Mouse (Mus musculus) heart, embryonic 11.5 days (tissue): Measurements from ENCODE around the gene Sorl1. TPM values are rescaled to one million over a fixed set of nuclear protein-coding genes. Genes with fewer than 3 reads are reported as not detected.
"Not testable (repeated sequence)": the region's sequence is repeated elsewhere in the genome, so short reads cannot be mapped to it uniquely, and the experiment has no call there.

Experiments
- ATAC-seq: fragments of 200-750 bp; cut with Nextera tagmentation; replicated peaks from 2 replicates; pipeline ENCODE4 v1.8.0; 2017; ENCODE audit warnings: moderate library complexity; ENCODE audit not compliant: insufficient number of reproducible peaks, low FRiP score, low TSS enrichment
- H3K27ac ChIP-seq: fragments of 300-500 bp; sonication (generic); 2 replicates; pipeline ENCODE4 v1.5.1; 2014; ENCODE audit warnings: mild to moderate bottlenecking, low read depth, low read length
- H3K27me3 ChIP-seq: fragments of 300-500 bp; sonication (generic); 2 replicates; pipeline ENCODE4 v1.6.1; 2014; ENCODE audit warnings: mild to moderate bottlenecking, low read length, mixed read lengths; ENCODE audit not compliant: control insufficient read depth, insufficient read depth
- H3K36me3 ChIP-seq: fragments of 300-500 bp; sonication (generic); 2 replicates; pipeline ENCODE4 v1.6.1; 2014; ENCODE audit warnings: mild to moderate bottlenecking, low read length, moderate library complexity, mixed read lengths; ENCODE audit not compliant: control insufficient read depth, insufficient read depth
- H3K4me1 ChIP-seq: fragments of 300-500 bp; sonication (generic); 2 replicates; pipeline ENCODE4 v1.6.1; 2014; ENCODE audit warnings: low read length; ENCODE audit not compliant: control insufficient read depth, insufficient read depth
- H3K4me2 ChIP-seq: fragments of 300-500 bp; sonication (generic); 2 replicates; pipeline ENCODE4 v1.6.1; 2014; ENCODE audit warnings: mild to moderate bottlenecking, moderate library complexity
- H3K4me3 ChIP-seq: fragments of 300-500 bp; sonication (generic); 2 replicates; pipeline ENCODE4 v1.5.1; 2014; ENCODE audit warnings: low read depth, low read length
- H3K9ac ChIP-seq: fragments of 300-500 bp; sonication (generic); 2 replicates; pipeline ENCODE4 v1.6.1; 2014; ENCODE audit warnings: mild to moderate bottlenecking, low read depth, low read length, moderate library complexity
- H3K9me3 ChIP-seq: fragments of 300-500 bp; sonication (generic); replicated peaks from 2 replicates; pipeline ENCODE4 v1.6.1; 2016; ENCODE audit warnings: low read length; ENCODE audit not compliant: control insufficient read depth
- WGBS: fragments of 180-500 bp; shearing (Covaris S2); extraction: QIAGEN DNeasy Blood & Tissue Kit; methylation state at CpG from one replicate; pipeline ENCODE4 v1.1.7; 2014; ENCODE audit not compliant: insufficient replicate concordance; 5-methylcytosine and 5-hydroxymethylcytosine counted together
- polyA plus RNA-seq: library from polyadenylated mRNA; unstranded; fragments of >200 nt; fragmentation: Nextera tagmentation; extraction: Ambion mirVana; gene quantifications from 2 replicates; pipeline ENCODE4 v1.2.1, GENCODE M21; 2014

Sorl1 gene
- polyA plus RNA-seq, 1 experiment from 2014 or later, result 7.6 TPM

DNA sequence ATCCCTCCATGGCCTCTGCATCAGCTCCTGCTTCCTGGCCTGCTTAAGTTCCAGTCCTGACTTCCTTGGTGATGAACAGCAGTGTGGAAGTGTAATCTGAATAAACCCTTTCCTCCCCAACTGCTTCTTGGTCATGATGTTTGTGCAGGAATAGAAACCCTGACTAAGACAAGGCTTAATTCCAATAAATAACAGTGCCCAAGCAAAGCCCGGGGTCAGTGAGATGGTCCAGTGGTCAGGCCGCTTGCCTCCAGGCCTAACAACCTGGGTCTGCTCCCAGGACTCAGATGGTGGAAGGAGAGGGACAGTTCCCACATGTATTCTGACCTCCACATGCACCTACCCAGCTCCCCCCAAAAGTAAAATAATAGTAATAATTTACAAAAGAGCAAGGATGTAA lies 65.1 kb downstream of the Sorl1 start:
- not testable (repeated sequence) for H3K36me3 ChIP-seq, H3K9me3 ChIP-seq, H3K4me3 ChIP-seq, H3K27me3 ChIP-seq, H3K4me1 ChIP-seq, H3K27ac ChIP-seq, ATAC-seq, H3K9ac ChIP-seq, H3K4me2 ChIP-seq
- WGBS, result 93% methylated on average over 2 of the region's 2 CpGs

DNA sequence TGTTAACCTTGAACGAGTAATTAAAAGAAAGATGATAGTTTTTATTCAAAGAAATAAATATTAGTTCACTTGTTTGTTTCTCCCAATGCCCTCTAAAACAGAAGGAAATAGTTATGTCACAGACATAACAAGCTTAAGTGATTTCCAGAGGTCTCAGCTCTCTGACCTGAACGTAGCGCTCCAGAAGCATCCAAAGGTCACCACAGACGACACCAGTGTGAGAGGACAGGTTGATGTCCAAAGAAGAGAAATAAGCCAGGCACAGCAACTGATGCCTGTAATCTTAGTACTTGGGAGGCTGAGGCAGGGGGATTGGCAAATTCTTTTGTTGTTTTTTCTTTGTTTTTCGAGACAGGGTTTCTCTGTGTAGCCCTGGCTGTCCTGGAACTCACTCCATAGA lies 67.5 kb downstream of the Sorl1 start:
- Histone ChIP-seq H3K27me3 (no peaks in the 10 kb centered on the region), H3K27ac (no peak overlapping the region), H3K36me3 (no peaks in the 10 kb centered on the region), H3K9ac (no peak overlapping the region), H3K4me1 (peaks cover 11% of the 10 kb centered on the region; the same call in 1 of the 2 replicates), H3K4me3 (no peak overlapping the region), H3K4me2 (no peak overlapping the region), H3K9me3 (no peaks in the 10 kb centered on the region)
- WGBS, result 73% methylated on average over 5 of the region's 5 CpGs
- ATAC-seq, result no peak

DNA sequence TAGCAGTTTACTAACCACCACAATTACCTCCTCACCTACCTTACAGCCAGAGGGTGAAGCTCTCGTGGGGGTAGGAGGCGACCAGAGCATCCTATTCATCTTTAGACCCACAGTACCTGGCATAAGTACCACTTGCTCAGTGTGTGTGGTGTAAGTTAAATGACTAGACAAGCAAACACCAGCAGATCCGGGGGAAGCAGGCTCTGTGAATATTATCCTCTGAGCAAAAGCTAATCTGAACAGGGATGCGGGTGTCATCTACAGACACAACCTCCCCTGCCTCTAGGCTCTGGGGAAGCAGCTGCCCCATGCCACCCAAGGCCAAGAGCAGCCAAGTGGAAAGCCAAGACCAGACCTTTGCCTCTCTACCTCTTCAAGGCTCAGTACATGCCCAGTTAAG lies 68.7 kb downstream of the Sorl1 start:
- WGBS, result 82% methylated on average over 4 of the region's 4 CpGs
- Histone ChIP-seq H3K4me2 (no peak overlapping the region), H3K9ac (no peak overlapping the region), H3K36me3 (no peaks in the 10 kb centered on the region), H3K27me3 (no peaks in the 10 kb centered on the region), H3K27ac (no peak overlapping the region), H3K4me3 (no peak overlapping the region), H3K4me1 (peaks cover 11% of the 10 kb centered on the region; the same call in 1 of the 2 replicates), H3K9me3 (no peaks in the 10 kb centered on the region)
- no peak for ATAC-seq

DNA sequence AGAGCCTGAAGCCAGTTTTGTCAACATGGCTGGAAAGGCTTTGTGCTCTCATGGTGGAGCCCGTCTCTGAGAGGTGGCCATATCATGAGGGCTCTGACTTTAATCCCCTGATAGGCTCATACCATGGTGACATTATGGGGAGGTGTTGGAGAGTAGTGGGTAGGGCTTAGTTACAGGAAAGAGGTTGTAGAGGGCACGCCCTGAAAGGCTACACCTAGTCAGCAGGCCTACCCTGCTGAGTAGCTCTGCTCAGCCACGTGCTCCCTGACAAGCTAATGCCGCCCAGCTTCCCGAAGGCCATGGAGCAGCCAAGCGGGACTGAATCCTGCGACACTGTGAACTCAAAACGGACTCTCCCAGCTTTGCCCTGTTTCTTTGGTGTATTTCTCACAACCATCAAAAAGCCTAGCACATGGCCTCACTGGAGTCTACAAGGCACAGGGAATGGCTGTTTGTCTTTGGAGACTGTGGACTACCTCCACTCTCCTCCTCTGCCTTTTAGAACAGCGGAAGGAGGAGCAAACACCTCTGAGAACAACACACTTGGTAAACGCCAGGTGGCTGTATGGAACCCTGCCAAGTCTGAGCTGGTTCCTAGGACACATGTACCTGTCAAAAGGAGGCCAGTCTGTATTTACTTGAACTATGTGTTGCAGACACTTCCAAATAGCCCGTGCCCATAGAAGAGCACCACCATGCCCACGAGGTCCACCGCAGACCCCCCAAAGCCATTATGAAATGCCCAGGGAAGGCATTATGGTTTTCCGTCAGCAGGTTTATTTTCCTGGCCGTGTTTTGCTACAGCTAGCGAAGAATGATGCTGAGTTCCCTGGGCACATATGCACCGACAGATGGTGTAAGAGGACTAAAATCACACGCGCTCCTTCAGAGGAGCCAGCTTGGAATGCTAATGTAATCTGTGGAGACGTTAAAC lies 69.5 kb downstream of the Sorl1 start:
- peak; percentile 46; the same call in 1 of the 2 replicates for ATAC-seq
- Histone ChIP-seq H3K4me2 (no peak overlapping the region), H3K9me3 (no peaks in the 10 kb centered on the region), H3K27ac (no peak overlapping the region), H3K4me3 (no peak overlapping the region), H3K36me3 (no peaks in the 10 kb centered on the region), H3K4me1 (peaks cover 11% of the 10 kb centered on the region; the same call in 1 of the 2 replicates), H3K9ac (no peak overlapping the region), H3K27me3 (no peaks in the 10 kb centered on the region)
- WGBS, result 76% methylated on average over 20 of the region's 20 CpGs

DNA sequence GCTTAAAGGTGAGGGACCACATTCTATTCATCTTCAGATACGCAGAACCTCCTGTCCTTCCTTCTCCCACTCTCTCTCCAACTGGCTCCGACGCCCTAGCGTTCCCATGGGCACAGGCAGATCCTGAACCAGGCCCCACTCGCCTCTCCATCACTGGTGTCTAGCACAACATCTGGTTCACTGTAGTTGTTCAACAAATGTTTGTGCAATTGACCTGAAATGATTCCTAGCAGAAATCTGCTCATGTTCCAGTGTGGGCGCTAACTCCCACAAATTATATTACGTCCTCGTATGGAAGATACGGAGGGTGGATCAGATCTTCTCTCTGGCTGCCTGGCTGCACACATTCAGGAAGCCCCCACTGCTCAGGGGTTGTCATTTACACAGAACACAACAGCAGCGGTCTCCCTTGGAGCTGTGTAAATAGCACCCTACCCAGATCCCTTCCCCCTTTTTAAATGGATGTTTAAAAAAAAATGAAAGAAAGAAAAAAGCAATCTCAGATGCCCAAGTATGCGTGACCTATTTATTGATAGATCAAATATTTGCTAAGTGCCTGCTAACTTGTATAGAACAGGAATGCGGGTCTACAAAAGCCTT lies 70.4 kb downstream of the Sorl1 start:
- Histone ChIP-seq H3K9me3 (no peaks in the 10 kb centered on the region), H3K36me3 (no peaks in the 10 kb centered on the region), H3K27ac (no peak overlapping the region), H3K27me3 (no peaks in the 10 kb centered on the region), H3K9ac (no peak overlapping the region), H3K4me3 (no peak overlapping the region), H3K4me2 (no peak overlapping the region), H3K4me1 (peaks cover 11% of the 10 kb centered on the region; the same call in 1 of the 2 replicates)
- 85% methylated on average over 12 of the region's 12 CpGs for WGBS
- ATAC-seq, result no peak

DNA sequence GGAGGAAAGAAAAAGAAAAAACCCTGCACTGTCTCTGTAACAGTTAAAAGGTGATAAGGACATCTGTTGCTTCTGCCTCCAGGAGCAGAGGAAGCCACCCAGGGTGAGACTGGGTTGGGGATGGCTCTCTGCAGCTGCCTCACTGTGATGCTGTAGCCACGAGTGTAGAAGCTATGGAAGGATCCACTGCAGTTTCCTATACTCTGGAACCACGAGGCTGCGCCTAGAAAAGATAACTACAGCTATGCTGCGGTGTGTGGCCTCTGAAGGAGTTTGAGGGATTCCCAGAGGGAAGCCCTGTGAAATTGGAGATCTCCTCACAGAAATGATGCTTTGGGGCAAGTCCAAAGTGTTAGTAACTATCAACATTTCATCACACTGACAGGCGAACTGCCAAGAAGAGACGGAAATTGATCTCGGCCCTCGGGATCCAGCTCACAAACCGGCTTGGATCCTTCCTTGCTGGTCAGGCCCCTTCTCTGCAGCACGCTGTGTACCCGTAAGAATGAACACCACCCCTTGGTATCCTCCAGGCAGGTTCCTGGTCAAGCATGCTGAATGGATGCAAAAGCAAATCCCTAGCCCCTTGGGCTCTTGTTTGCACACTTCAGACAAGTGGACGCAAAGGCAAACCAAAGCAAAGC lies 71.3 kb downstream of the Sorl1 start:
- no peaks in the 10 kb centered on the region for H3K36me3 ChIP-seq
- no peak for ATAC-seq
- H3K9me3 ChIP-seq, result no peaks in the 10 kb centered on the region
- no peak overlapping the region for H3K4me3 ChIP-seq
- no peak overlapping the region for H3K27ac ChIP-seq
- no peaks in the 10 kb centered on the region for H3K27me3 ChIP-seq
- H3K9ac ChIP-seq, result no peak overlapping the region
- peaks cover 19% of the 10 kb centered on the region for H3K4me1 ChIP-seq
- H3K4me2 ChIP-seq, result no peak overlapping the region
- 36% methylated on average over 12 of the region's 12 CpGs for WGBS

- no peaks in the 10 kb centered on the region for H3K36me3 ChIP-seq
- H3K27ac ChIP-seq, result no peak overlapping the region
- no peak for ATAC-seq
- no peak overlapping the region for H3K9ac ChIP-seq
- 28% methylated on average over 2 of the region's 2 CpGs for WGBS
- no peak overlapping the region for H3K4me3 ChIP-seq
- peaks cover 17% of the 10 kb centered on the region for H3K4me1 ChIP-seq
- no peaks in the 10 kb centered on the region for H3K27me3 ChIP-seq
- H3K9me3 ChIP-seq, result no peaks in the 10 kb centered on the region
- peak overlapping the region; percentile 7 for H3K4me2 ChIP-seq
These were observed 75.6 kb downstream of the Sorl1 start for GRCm38 (mm10) chr9:42048542-42048941.

- no peak for ATAC-seq
- no peak overlapping the region for H3K4me3 ChIP-seq
- WGBS, result 44% methylated on average over 5 of the region's 5 CpGs
- no peaks in the 10 kb centered on the region for H3K36me3 ChIP-seq
- peak overlapping the region; percentile 7; the same call in 1 of the 2 replicates for H3K4me2 ChIP-seq
- peaks cover 13% of the 10 kb centered on the region for H3K4me1 ChIP-seq
- H3K9me3 ChIP-seq, result no peaks in the 10 kb centered on the region
- H3K27me3 ChIP-seq, result no peaks in the 10 kb centered on the region
- no peak overlapping the region for H3K27ac ChIP-seq
- no peak overlapping the region for H3K9ac ChIP-seq
These were observed 76.3 kb downstream of the Sorl1 start for GRCm38 (mm10) chr9:42047786-42048185.
